Mouse (Mus musculus) MEL (cell line): Measurements from ENCODE around the gene Dio2. TPM values are rescaled to one million over a fixed set of nuclear protein-coding genes. Genes with fewer than 3 reads are reported as not detected.

ENCODE experiments used
- DNase-seq: peaks from one replicate; pipeline ENCODE4 v3.0.0; 2011; ENCODE audit warnings: low read depth, low spot score
- H3K27ac ChIP-seq: 2 replicates; pipeline ENCODE4 v1.5.1; 2012; ENCODE audit warnings: low read depth, mild to moderate bottlenecking, control low read depth, low read length, moderate library complexity; ENCODE audit not compliant: control insufficient read depth
- H3K27me3 ChIP-seq, 2 experiments: fragments of 150-350 bp in 1 of 2; sonication (generic) in 1 of 2; 2 replicates each; pipeline ENCODE4 v1.6.1; 2012; ENCODE audit warnings: low read length in 2 of 2, mild to moderate bottlenecking in 2 of 2, improper control_type of control experiment in 1 of 2, moderate library complexity in 1 of 2; ENCODE audit not compliant: insufficient read depth in 2 of 2, control insufficient read depth in 1 of 2
- H3K36me3 ChIP-seq, 2 experiments: 2 replicates each; pipeline ENCODE4 v1.6.1; 2012 to 2014; ENCODE audit warnings: low read length in 2 of 2, improper control_type of control experiment in 1 of 2, inconsistent platforms in 1 of 2, mild to moderate bottlenecking in 1 of 2; ENCODE audit not compliant: insufficient read depth in 2 of 2, control insufficient read depth in 1 of 2
- H3K4me1 ChIP-seq, 2 experiments: fragments of 150-350 bp in 1 of 2; sonication (generic) in 1 of 2; 2 replicates each; pipeline ENCODE4 v1.6.1; 2012; ENCODE audit warnings: low read length in 2 of 2, improper control_type of control experiment in 1 of 2, mild to moderate bottlenecking in 1 of 2; ENCODE audit not compliant: insufficient read depth in 2 of 2, control insufficient read depth in 1 of 2
- H3K4me3 ChIP-seq, 2 experiments: fragments of 150-350 bp in 1 of 2; sonication (generic) in 1 of 2; 2 replicates each; pipeline ENCODE4 v1.5.1; 2012; ENCODE audit warnings: low read depth in 2 of 2, low read length in 2 of 2, mild to moderate bottlenecking in 2 of 2, moderate library complexity in 2 of 2, control low read depth in 1 of 2, improper control_type of control experiment in 1 of 2; ENCODE audit not compliant: control insufficient read depth in 1 of 2, insufficient read depth in 1 of 2
- H3K79me2 ChIP-seq: 2 replicates; pipeline ENCODE4 v1.6.1; 2012; ENCODE audit warnings: mild to moderate bottlenecking, low read length, moderate library complexity; ENCODE audit not compliant: control insufficient read depth, poor library complexity, insufficient read depth
- H3K9ac ChIP-seq: 2 replicates; pipeline ENCODE4 v1.6.1; 2012; ENCODE audit warnings: low read depth, mild to moderate bottlenecking, control low read depth, low read length, moderate library complexity; ENCODE audit not compliant: control insufficient read depth, poor library complexity, severe bottlenecking
- H3K9me3 ChIP-seq: fragments of 150-350 bp; sonication (generic); replicated peaks from 2 replicates; pipeline ENCODE4 v1.6.1; 2012; ENCODE audit warnings: mild to moderate bottlenecking, low read length, improper control_type of control experiment, moderate library complexity; ENCODE audit not compliant: insufficient read depth
- ETS1 ChIP-seq: IDR thresholded peaks from 2 replicates; pipeline ENCODE4 v1.6.1; 2012; ENCODE audit warnings: low read depth, mild to moderate bottlenecking, inconsistent platforms, low read length, improper control_type of control experiment, moderate library complexity
- JUND ChIP-seq: IDR thresholded peaks from 2 replicates; pipeline ENCODE4 v1.6.1; 2011; ENCODE audit warnings: low read depth, mild to moderate bottlenecking, improper control_type of control experiment, low read length
- MYB ChIP-seq: IDR thresholded peaks from 2 replicates; pipeline ENCODE4 v1.6.1; 2011; ENCODE audit warnings: mild to moderate bottlenecking, low read depth, low read length, improper control_type of control experiment
- POLR2AphosphoS2 ChIP-seq: IDR thresholded peaks from 2 replicates; pipeline ENCODE4 v1.6.1; 2011; ENCODE audit warnings: low read length, improper control_type of control experiment
- POLR2AphosphoS5 ChIP-seq: IDR thresholded peaks from 2 replicates; pipeline ENCODE4 v1.6.1; 2012; ENCODE audit warnings: low read depth, borderline replicate concordance, mild to moderate bottlenecking, inconsistent platforms, low read length, moderate library complexity, mixed read lengths
- RAD21 ChIP-seq: IDR thresholded peaks from 2 replicates; pipeline ENCODE4 v1.6.1; 2011; ENCODE audit warnings: mild to moderate bottlenecking, low read depth, low read length, improper control_type of control experiment
- RCOR1 ChIP-seq: IDR thresholded peaks from 2 replicates; pipeline ENCODE4 v1.6.1; 2012; ENCODE audit warnings: low read depth, mild to moderate bottlenecking, inconsistent platforms, low read length, improper control_type of control experiment
- SMC3 ChIP-seq: IDR thresholded peaks from 2 replicates; pipeline ENCODE4 v1.6.1; 2011; ENCODE audit warnings: low read depth, low read length, improper control_type of control experiment
- ZC3H11A ChIP-seq: IDR thresholded peaks from 2 replicates; pipeline ENCODE4 v1.6.1; 2012; ENCODE audit warnings: low read depth, mild to moderate bottlenecking, inconsistent platforms, low read length, improper control_type of control experiment
- ZNF384 ChIP-seq: IDR thresholded peaks from 2 replicates; pipeline ENCODE4 v1.6.1; 2012; ENCODE audit warnings: low read depth, mild to moderate bottlenecking, inconsistent platforms, low read length, improper control_type of control experiment
- polyA plus RNA-seq, 2 experiments: library from polyadenylated mRNA; stranded (reverse) in 1 of 2; unstranded in 1 of 2; fragments of >175 nt in 1 of 2; fragments of >200 nt in 1 of 2; gene quantifications; 2 replicates each; pipeline versions ENCODE4 v1.2.1 to v1.2.4; 2012; ENCODE audit warnings: low replicate concordance in 2 of 2, low read depth in 1 of 2; ENCODE audit not compliant: insufficient read length in 2 of 2, insufficient read depth in 1 of 2, missing spikeins in 1 of 2
- total RNA-seq: library from RNA; depleted of rRNA; stranded (reverse); fragments of 300-350 nt; gene quantifications from 2 replicates; pipeline ENCODE4 v1.2.3, GENCODE M21; 2012

The Dio2 gene
- total and polyA plus RNA-seq, 3 experiments = 0.03 to 0.04 TPM; not detected in 1

- DNase-seq = no peak
- no peaks in the 10 kb centered on the region for H3K79me2 ChIP-seq
- no peak overlapping the region for H3K4me3 ChIP-seq
- no peak overlapping the region for H3K9ac ChIP-seq
- no peaks in the 10 kb centered on the region for H3K27me3 ChIP-seq
- H3K9me3 ChIP-seq = no peaks in the 10 kb centered on the region
- H3K4me1 ChIP-seq = no peaks in the 10 kb centered on the region; a peak in 2 of 4 replicates
- H3K27ac ChIP-seq = no peak overlapping the region
- TF ChIP-seq RAD21 = no peak
- TF ChIP-seq SMC3 = no peak
- TF ChIP-seq, all 39 proteins: peak for 0
- H3K36me3 ChIP-seq = peaks cover 0 to 6% of the 10 kb centered on the region in 2 experiments; a peak in 2 of 4 replicates
Observed at GRCm38 (mm10) chr12:90735447-90735846, 2.8 kb downstream of the Dio2 start.

GRCm38 (mm10) chr12:90734503-90734902, 3.7 kb downstream of the Dio2 start:
- H3K27me3 ChIP-seq = no peaks in the 10 kb centered on the region
- no peak overlapping the region for H3K4me3 ChIP-seq
- no peaks in the 10 kb centered on the region for H3K9me3 ChIP-seq
- no peaks in the 10 kb centered on the region; a peak in 1 of 4 replicates for H3K4me1 ChIP-seq
- no peaks in the 10 kb centered on the region for H3K79me2 ChIP-seq
- TF ChIP-seq ZC3H11A = no peak
- no peak for TF ChIP-seq POLR2AphosphoS5
- TF ChIP-seq POLR2AphosphoS2 = no peak
- no peak for TF ChIP-seq RCOR1
- no peak overlapping the region for H3K27ac ChIP-seq
- no peak overlapping the region for H3K9ac ChIP-seq
- DNase-seq = no peak
- H3K36me3 ChIP-seq = peaks cover 0 to 2% of the 10 kb centered on the region in 2 experiments; a peak in 2 of 4 replicates

GRCm38 (mm10) chr12:90733721-90734120, 4.5 kb downstream of the Dio2 start:
- no peaks in the 10 kb centered on the region for H3K36me3 ChIP-seq
- H3K79me2 ChIP-seq = no peaks in the 10 kb centered on the region
- TF ChIP-seq ETS1 (no peak), MYB (no peak), JUND (no peak), ZNF384 (no peak), ZC3H11A (no peak)
- H3K27ac ChIP-seq = no peak overlapping the region
- H3K9ac ChIP-seq = no peak overlapping the region
- H3K4me1 ChIP-seq = no peaks in the 10 kb centered on the region
- no peak for DNase-seq
- H3K4me3 ChIP-seq = no peak overlapping the region
- H3K9me3 ChIP-seq = no peaks in the 10 kb centered on the region
- no peaks in the 10 kb centered on the region for H3K27me3 ChIP-seq
